Mouse (Mus musculus) yolk sac, embryonic 10.5 days (tissue): ENCODE data around the gene Enc1.

Source experiments
- DNase-seq: peaks from one replicate; pipeline ENCODE4 v3.0.0-alpha.2; 2017; ENCODE audit warnings: low spot score

Gene Enc1

GRCm38 (mm10) chr13:97240965-97241786, at the start of gene Enc1:
Gene Enc1 (plus strand): TSS chr13:97241105.
- peak; percentile 94 for DNase-seq

DNA sequence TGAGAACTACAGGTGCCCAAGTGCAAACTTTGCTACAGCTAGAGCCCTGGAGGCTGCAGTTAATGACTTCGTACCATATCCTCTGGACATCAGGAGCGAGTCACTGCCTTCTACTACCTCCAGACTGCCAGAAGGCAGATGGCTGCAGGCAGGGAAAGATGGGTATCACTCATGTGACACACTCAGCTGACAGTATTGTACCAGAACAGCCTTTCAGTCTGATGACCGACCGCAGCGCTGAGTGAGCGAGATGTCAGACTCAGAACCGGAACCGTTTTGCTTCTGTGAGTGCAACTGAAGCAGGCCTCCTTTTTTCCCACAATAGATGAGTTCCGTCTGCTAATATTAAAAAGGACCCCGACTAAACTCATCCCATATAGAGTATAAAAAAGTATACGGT, 48.3 kb upstream of the Enc1 start:
- no peak for DNase-seq

DNA sequence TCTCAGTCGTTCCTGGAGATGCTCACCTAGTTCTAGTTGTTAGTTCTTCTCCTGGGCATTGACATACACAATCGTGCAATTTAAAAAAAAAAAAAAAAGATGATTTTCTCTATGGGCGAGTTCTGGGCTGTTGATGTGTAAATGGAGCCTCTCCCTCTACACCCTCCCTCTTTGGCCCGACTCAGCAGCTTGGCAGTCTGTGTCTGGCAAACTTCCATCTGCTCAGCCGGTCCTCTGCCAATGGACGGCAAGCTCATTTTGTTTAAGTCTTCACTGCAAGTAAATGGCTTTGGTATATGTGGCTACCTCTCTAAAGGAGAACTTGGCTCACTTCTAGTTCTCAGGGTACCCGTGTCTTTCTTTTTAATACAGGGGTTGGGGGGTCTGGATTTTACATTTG, 47.5 kb upstream of the Enc1 start:
- no peak for DNase-seq

- DNase-seq = no peak
Observed at GRCm38 (mm10) chr13:97196186-97196924, 44.5 kb upstream of the Enc1 start.

GRCm38 (mm10) chr13:97196925-97197218, 44.0 kb upstream of the Enc1 start:
- DNase-seq = no peak

GRCm38 (mm10) chr13:97197932-97198562, 42.9 kb upstream of the Enc1 start, which contains the start of gene Hexb:
Gene Hexb (minus strand): TSS chr13:97198357.
- peak; percentile 95 for DNase-seq

GRCm38 (mm10) chr13:97199123-97199522, 41.8 kb upstream of the Enc1 start:
- DNase-seq = no peak

GRCm38 (mm10) chr13:97201076-97201475, 39.8 kb upstream of the Enc1 start:
- DNase-seq = no peak

DNA sequence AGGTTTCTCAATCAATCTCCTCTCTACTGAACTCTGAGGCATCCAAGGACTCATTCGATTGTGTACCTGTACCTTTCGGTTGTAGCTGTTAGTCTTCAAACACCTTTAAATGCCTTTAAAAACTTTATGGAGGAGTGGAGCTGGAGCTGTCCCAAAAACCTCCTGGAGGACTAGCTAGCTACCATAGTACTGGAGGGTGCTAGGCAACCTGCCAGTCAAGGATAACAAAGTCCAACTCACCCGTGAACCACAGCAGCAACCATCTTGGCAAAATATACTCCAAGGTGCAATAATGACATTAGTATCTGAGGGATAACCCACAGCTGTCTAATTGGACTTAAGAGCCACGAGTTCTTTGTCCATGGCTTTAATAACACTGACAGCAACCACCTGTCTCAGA, 39.0 kb upstream of the Enc1 start:
- no peak for DNase-seq

GRCm38 (mm10) chr13:97205052-97205701, 35.7 kb upstream of the Enc1 start:
- DNase-seq = peak; percentile 84

GRCm38 (mm10) chr13:97206046-97206445, 34.9 kb upstream of the Enc1 start:
- no peak for DNase-seq

DNA sequence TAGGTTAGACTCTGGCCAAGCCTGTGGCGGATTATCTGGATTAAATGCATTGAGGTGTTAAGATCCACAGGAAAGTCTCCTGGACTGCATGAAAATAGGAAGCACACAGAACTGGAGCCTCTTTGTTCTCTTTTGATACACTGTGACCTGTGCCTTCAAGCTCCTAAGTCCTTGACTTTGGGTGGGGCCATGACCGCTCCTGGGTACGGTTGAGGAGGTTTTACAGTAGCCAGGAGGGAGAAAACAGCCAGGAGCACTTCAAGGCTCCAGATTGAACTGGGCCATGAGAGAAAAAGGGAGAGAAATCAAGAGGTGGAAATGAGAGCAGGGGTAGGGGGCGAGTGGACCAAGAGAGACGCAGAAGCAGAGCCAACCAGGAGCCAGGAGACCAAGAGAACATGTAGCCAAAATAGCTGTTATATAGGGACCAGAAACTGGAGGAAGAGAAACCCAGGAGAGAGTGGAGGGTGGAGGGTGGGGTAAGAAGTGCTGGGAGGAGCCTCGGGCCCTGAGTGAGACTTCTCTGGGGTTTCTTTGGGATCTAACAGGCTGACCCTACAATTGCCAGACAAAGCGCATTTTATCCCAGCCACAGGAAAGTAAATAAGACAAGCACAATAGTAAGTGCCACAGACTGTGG, 33.3 kb upstream of the Enc1 start:
- DNase-seq = no peak

- no peak for DNase-seq
Observed at GRCm38 (mm10) chr13:97208112-97208478, 32.8 kb upstream of the Enc1 start.

- DNase-seq = no peak
Observed at GRCm38 (mm10) chr13:97208500-97209010, 32.4 kb upstream of the Enc1 start.

DNA sequence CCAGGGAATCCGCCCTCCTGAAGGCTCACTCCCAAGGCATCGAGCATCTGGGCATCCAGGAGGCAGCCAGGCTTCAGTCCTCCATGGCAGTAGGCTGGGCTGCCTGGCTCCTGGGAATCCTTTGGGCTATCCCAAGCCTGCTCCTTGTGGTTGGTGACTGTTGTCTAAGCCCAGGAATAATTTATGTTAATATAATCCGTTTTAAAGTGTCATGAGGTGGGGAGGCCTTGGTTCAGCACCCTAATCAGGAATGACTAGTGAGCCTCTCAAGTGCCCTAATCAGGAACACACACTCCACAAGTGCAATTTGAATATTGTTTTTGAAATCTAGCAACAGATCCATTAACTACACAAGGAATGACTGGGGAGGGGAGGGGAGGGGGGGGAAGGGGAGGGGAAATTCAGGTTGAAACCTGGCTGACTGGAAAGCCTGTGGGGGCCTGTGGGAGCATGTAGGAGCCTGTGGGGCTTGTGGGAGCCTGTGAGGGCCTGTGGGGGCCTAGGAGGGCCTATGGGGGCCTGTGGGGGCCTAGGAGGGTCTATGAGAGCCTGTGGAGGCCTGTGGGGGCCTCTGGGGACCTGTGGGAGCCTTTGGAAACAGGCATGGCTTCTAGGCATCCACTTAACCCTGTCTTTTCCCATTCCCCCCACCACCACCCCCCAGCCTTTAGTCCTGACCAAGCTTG, 26.2 kb upstream of the Enc1 start:
- DNase-seq = no peak

- no peak for DNase-seq
Observed at GRCm38 (mm10) chr13:97215563-97215962, 25.3 kb upstream of the Enc1 start.

- DNase-seq = no peak
Observed at GRCm38 (mm10) chr13:97216196-97216595, 24.7 kb upstream of the Enc1 start.

DNA sequence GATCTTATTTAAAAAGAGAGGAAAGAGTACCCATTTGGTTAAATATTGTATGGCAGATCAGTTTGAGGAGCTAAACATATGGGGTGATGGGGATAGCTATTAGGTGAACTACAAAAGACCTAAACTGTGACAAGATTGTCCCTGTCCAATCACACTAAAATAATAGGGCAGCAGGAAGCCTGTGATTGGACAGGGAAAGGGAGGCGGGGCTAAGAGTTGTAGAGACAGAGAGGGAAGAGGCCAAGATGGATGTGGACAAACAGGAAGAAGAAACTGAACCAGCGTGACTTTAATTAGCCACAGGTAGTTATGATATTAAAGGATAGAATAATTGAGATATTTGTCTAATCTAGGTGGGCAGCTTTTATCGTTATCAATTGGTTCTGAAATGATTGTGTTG, 20.9 kb upstream of the Enc1 start:
- DNase-seq = no peak

- no peak for DNase-seq
Observed at GRCm38 (mm10) chr13:97223856-97224255, 17.0 kb upstream of the Enc1 start.

- DNase-seq = peak; percentile 85
Observed at GRCm38 (mm10) chr13:97224341-97224982, 16.4 kb upstream of the Enc1 start.

DNA sequence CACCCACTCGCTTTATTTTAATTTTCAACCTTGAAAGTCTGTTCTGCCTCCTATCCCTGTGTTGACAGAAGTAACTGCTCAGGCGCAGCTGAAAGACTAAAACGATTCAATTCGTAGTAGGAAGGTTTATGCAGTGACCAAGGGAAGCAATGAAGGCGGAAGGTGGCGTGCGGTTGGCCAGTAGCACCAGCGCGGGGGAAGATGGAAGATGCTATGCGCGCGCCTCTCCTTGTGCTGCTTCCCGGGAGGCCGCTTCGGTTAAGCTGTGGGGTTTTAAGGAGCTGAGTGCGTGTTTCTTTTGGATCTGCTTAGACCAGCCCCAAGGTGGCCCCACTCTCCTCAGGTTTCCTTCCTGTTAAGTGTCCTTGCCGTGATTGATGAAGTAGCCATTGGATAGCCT, 15.8 kb upstream of the Enc1 start:
- DNase-seq = no peak
